Mouse (Mus musculus) CH12.LX (cell line): Measurements from ENCODE around the gene Tmem266. TPM values are rescaled to one million over a fixed set of nuclear protein-coding genes. Genes with fewer than 3 reads are reported as not detected.

Experiments used
- DNase-seq: peaks from one replicate; pipeline ENCODE4 v3.0.0-alpha.2; 2013; ENCODE audit errors: extremely low read depth
- H3K27ac ChIP-seq: 2 replicates; pipeline ENCODE4 v1.5.1; 2012; ENCODE audit warnings: low read depth, mild to moderate bottlenecking, control low read depth, moderate library complexity; ENCODE audit not compliant: insufficient read depth
- H3K27me3 ChIP-seq: replicated peaks from 2 replicates; pipeline ENCODE3; 2012; ENCODE audit warnings: inconsistent platforms
- H3K36me3 ChIP-seq, 2 experiments: replicated peaks in 1 of 2; 2 replicates each; pipeline versions ENCODE3 to v1.6.1; 2012; ENCODE audit warnings: inconsistent platforms in 1 of 2, low read length in 1 of 2, mild to moderate bottlenecking in 1 of 2, mixed read lengths in 1 of 2, moderate library complexity in 1 of 2; ENCODE audit not compliant: control insufficient read depth in 1 of 2, insufficient read depth in 1 of 2
- H3K4me1 ChIP-seq, 2 experiments: 2 replicates each; pipeline ENCODE4 v1.6.1; 2012; ENCODE audit warnings: inconsistent platforms in 1 of 2, moderate library complexity in 1 of 2; ENCODE audit not compliant: insufficient read depth in 2 of 2, control insufficient read depth in 1 of 2
- H3K4me2 ChIP-seq: 2 replicates; pipeline ENCODE4 v1.6.1; 2012; ENCODE audit warnings: low read depth, mild to moderate bottlenecking, control low read depth; ENCODE audit not compliant: poor library complexity, insufficient read depth, severe bottlenecking
- H3K4me3 ChIP-seq, 3 experiments: fragments of 150-350 bp in 1 of 3; sonication (generic) in 1 of 3; replicated peaks in 1 of 3; 2 replicates each; pipeline versions ENCODE3 to v1.5.1; 2011 to 2012; ENCODE audit warnings: low read depth in 2 of 3, low read length in 2 of 3, mild to moderate bottlenecking in 2 of 3, moderate library complexity in 2 of 3, control low read depth in 1 of 3, improper control_type of control experiment in 1 of 3, inconsistent platforms in 1 of 3, mixed read lengths in 1 of 3; ENCODE audit not compliant: poor library complexity in 1 of 3
- H3K79me2 ChIP-seq: replicated peaks from 2 replicates; pipeline ENCODE4 v1.6.1; 2012; ENCODE audit warnings: mild to moderate bottlenecking, moderate library complexity; ENCODE audit not compliant: control insufficient read depth, poor library complexity, insufficient read depth, severe bottlenecking; ENCODE audit errors: extremely low read depth
- H3K9ac ChIP-seq: 2 replicates; pipeline ENCODE4 v1.6.1; 2012; ENCODE audit warnings: low read depth, mild to moderate bottlenecking, control low read depth, moderate library complexity; ENCODE audit not compliant: insufficient read depth
- H3K9me3 ChIP-seq: replicated peaks from 2 replicates; pipeline ENCODE3; 2012; ENCODE audit warnings: low read length, inconsistent platforms, mixed read lengths
- BHLHE40 ChIP-seq: IDR thresholded peaks from 2 replicates; pipeline ENCODE4 v1.6.1; 2011; ENCODE audit warnings: mild to moderate bottlenecking, low read depth, low read length, improper control_type of control experiment
- CHD1 ChIP-seq: IDR thresholded peaks from 2 replicates; pipeline ENCODE4 v1.6.1; 2012; ENCODE audit warnings: low read depth, low read length, improper control_type of control experiment, inconsistent platforms
- CHD2 ChIP-seq: IDR thresholded peaks from 2 replicates; pipeline ENCODE4 v1.6.1; 2011; ENCODE audit warnings: low read length, improper control_type of control experiment
- CTCF ChIP-seq, 2 experiments: IDR thresholded peaks in 1 of 2; conservative IDR thresholded peaks in 1 of 2; 2 replicates each; pipeline ENCODE4 v1.5.1; 2011 to 2012; ENCODE audit warnings: low read depth in 2 of 2, low read length in 2 of 2, improper control_type of control experiment in 1 of 2, inconsistent platforms in 1 of 2, mild to moderate bottlenecking in 1 of 2, moderate library complexity in 1 of 2
- E2F4 ChIP-seq: IDR thresholded peaks from 2 replicates; pipeline ENCODE4 v1.6.1; 2011; ENCODE audit warnings: low read depth, low read length, improper control_type of control experiment; ENCODE audit not compliant: insufficient replicate concordance
- ELF1 ChIP-seq: IDR thresholded peaks from 2 replicates; pipeline ENCODE4 v1.6.1; 2014; ENCODE audit warnings: low read depth, mild to moderate bottlenecking, inconsistent platforms, low read length, improper control_type of control experiment
- GABPA ChIP-seq: IDR thresholded peaks from 2 replicates; pipeline ENCODE4 v1.6.1; 2012; ENCODE audit warnings: low read depth, low read length, improper control_type of control experiment, inconsistent platforms; ENCODE audit not compliant: insufficient replicate concordance
- HCFC1 ChIP-seq: IDR thresholded peaks from 2 replicates; pipeline ENCODE4 v1.6.1; 2012; ENCODE audit warnings: low read depth, mild to moderate bottlenecking, inconsistent platforms, low read length, improper control_type of control experiment
- IRF4 ChIP-seq: IDR thresholded peaks from 2 replicates; pipeline ENCODE4 v1.6.1; 2014; ENCODE audit warnings: low read depth, mild to moderate bottlenecking, inconsistent platforms, low read length, improper control_type of control experiment
- JUND ChIP-seq: conservative IDR thresholded peaks from 2 replicates; pipeline ENCODE4 v1.6.1; 2011; ENCODE audit warnings: low read depth, low read length, improper control_type of control experiment
- KAT2A ChIP-seq: IDR thresholded peaks from 2 replicates; pipeline ENCODE4 v1.6.1; 2012; ENCODE audit warnings: low read length, improper control_type of control experiment, inconsistent platforms; ENCODE audit not compliant: insufficient replicate concordance
- MAFK ChIP-seq: IDR thresholded peaks from 2 replicates; pipeline ENCODE4 v1.6.1; 2011; ENCODE audit warnings: low read length, improper control_type of control experiment; ENCODE audit not compliant: insufficient replicate concordance
- MAX ChIP-seq: IDR thresholded peaks from 2 replicates; pipeline ENCODE4 v1.6.1; 2011; ENCODE audit warnings: low read length, improper control_type of control experiment
- MAZ ChIP-seq: IDR thresholded peaks from 2 replicates; pipeline ENCODE4 v1.6.1; 2012; ENCODE audit warnings: low read depth, mild to moderate bottlenecking, inconsistent platforms, low read length, improper control_type of control experiment, moderate library complexity
- MEF2A ChIP-seq: IDR thresholded peaks from 2 replicates; pipeline ENCODE4 v1.6.1; 2014; ENCODE audit warnings: low read depth, mild to moderate bottlenecking, inconsistent platforms, low read length, improper control_type of control experiment, borderline replicate concordance
- MYC ChIP-seq: IDR thresholded peaks from 2 replicates; pipeline ENCODE4 v1.6.1; 2011; ENCODE audit warnings: low read depth, mild to moderate bottlenecking, improper control_type of control experiment, low read length
- NRF1 ChIP-seq: IDR thresholded peaks from 2 replicates; pipeline ENCODE4 v1.6.1; 2014; ENCODE audit warnings: low read depth, mild to moderate bottlenecking, inconsistent platforms, low read length, improper control_type of control experiment, moderate library complexity
- POLR2A ChIP-seq: IDR thresholded peaks from 2 replicates; pipeline ENCODE4 v1.6.1; 2011; ENCODE audit warnings: low read depth, mild to moderate bottlenecking, improper control_type of control experiment, low read length
- RCOR1 ChIP-seq: conservative IDR thresholded peaks from 2 replicates; pipeline ENCODE4 v1.6.1; 2012; ENCODE audit warnings: low read depth, mild to moderate bottlenecking, inconsistent platforms, low read length, improper control_type of control experiment
- SMC3 ChIP-seq: IDR thresholded peaks from 2 replicates; pipeline ENCODE4 v1.6.1; 2011; ENCODE audit warnings: low read depth, low read length, improper control_type of control experiment
- TBP ChIP-seq: conservative IDR thresholded peaks from 2 replicates; pipeline ENCODE4 v1.6.1; 2011; ENCODE audit warnings: low read depth, low read length, improper control_type of control experiment
- TCF12 ChIP-seq: IDR thresholded peaks from 2 replicates; pipeline ENCODE4 v1.6.1; 2014; ENCODE audit warnings: low read depth, mild to moderate bottlenecking, inconsistent platforms, low read length, improper control_type of control experiment
- UBTF ChIP-seq: IDR thresholded peaks from 2 replicates; pipeline ENCODE4 v1.6.1; 2012; ENCODE audit warnings: low read depth, mild to moderate bottlenecking, inconsistent platforms, low read length, improper control_type of control experiment, moderate library complexity
- ZC3H11A ChIP-seq: IDR thresholded peaks from 2 replicates; pipeline ENCODE4 v1.6.1; 2012; ENCODE audit warnings: low read depth, mild to moderate bottlenecking, inconsistent platforms, low read length, improper control_type of control experiment
- dilution Hi-C: fragments of 300-500 bp; cut with MboI; formaldehyde crosslinking; loops from 2 replicates; pipeline ENCODE4 v1.14.3; 2020; ENCODE audit warnings: low sequenced_read_pairs; ENCODE audit not compliant: extremely low pct_unique_long_range_greater_than_20kb, extremely low pct_ligation_motif_present
- in situ Hi-C: fragments of 300-500 bp; cut with MboI; formaldehyde crosslinking; loops from 3 replicates; pipeline ENCODE4 v1.14.3; 2019; ENCODE audit warnings: low sequenced_read_pairs, low pct_ligation_motif_present, low pct_unique_long_range_greater_than_20kb, mixed read lengths
- polyA plus RNA-seq: library from polyadenylated mRNA; unstranded; fragments of >175 nt; gene quantifications from 2 replicates; pipeline ENCODE4 v1.2.1, GENCODE M21; 2012; ENCODE audit warnings: low read depth; ENCODE audit not compliant: insufficient read length
- total RNA-seq, 2 experiments: library from RNA; depleted of rRNA; stranded (reverse); fragments of 300-350 nt in 1 of 2; fragments of >200 nt in 1 of 2; gene quantifications; 2 replicates each; pipeline ENCODE4 v1.2.3; 2012 to 2014

Gene Tmem266
- total and polyA plus RNA-seq, 3 experiments = not detected

DNA sequence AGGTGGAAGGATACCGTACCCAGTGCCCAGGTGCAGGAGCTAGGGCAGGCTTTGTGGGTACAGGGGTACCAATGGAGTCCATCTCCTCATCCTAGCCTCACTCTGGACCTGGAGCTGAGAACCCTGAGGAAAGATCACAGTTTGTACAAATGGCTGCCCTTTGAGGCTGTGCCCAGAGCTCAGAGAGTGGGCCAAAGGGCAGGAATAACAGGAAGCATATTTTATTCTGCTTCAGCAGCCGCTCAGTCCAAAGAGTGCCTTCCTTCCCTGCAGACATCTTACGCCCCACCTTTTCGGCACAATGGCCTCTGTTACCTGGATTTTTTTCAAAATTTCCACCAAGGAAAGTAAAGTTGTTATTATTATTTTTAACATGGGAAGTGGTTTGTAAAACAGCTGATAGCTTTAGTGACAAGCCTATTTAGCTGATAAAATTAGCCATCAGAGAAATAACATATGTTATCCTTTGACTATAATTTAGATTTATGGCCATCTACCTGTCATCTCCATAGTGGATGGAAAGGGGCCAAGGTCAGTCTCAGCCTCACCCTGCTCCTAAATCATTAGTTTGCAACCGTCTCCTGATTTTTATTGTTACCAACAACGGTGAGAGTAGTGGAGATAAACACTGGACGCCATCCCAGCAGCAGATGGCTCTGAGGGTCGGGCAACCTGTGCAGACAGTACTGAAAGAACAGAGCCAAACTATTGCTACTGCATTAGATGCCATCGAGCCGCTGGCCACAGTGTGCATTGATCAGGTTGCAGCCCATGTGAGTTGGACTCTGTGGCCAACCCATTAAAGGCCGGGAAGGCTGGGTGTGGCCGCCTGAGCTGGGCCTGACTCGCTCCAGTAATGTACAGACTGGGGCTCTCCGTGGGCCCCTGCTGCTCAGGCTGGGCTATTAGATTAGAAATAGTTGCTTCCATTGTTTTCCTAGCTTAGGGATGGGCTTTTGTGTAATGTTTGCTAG lies 97.0 kb downstream of the Tmem266 start:
- Histone ChIP-seq H3K4me3 (no peak overlapping the region), H3K36me3 (no peaks in the 10 kb centered on the region), H3K4me2 (no peak overlapping the region), H3K27me3 (no peaks in the 10 kb centered on the region), H3K9ac (no peak overlapping the region), H3K27ac (no peak overlapping the region), H3K79me2 (no peaks in the 10 kb centered on the region), H3K9me3 (no peaks in the 10 kb centered on the region), H3K4me1 (peaks cover 0 to under 1% of the 10 kb centered on the region in 2 experiments; a peak in 1 of 4 replicates)
- dilution Hi-C loops = no loop called here
- TF ChIP-seq HCFC1 = no peak
- TF ChIP-seq GABPA = no peak
- no peak for TF ChIP-seq RCOR1
- no peak for TF ChIP-seq TCF12
- TF ChIP-seq CTCF (conservative IDR thresholded peaks at IDR 0.05 in 1 of 2, IDR thresholded peaks at IDR 0.05 in 1 of 2; ENCODE audit: low read depth in 2 of 2, low read length in 2 of 2) = no peak
- no peak for TF ChIP-seq MYC
- no peak for TF ChIP-seq CHD1
- TF ChIP-seq NRF1 = no peak
- TF ChIP-seq JUND = no peak
- TF ChIP-seq E2F4 = no peak
- TF ChIP-seq POLR2A = no peak
- no peak for TF ChIP-seq MEF2A
- TF ChIP-seq UBTF = no peak
- no peak for TF ChIP-seq BHLHE40
- TF ChIP-seq KAT2A = no peak
- in situ Hi-C loops = no loop called here
- no peak for DNase-seq

DNA sequence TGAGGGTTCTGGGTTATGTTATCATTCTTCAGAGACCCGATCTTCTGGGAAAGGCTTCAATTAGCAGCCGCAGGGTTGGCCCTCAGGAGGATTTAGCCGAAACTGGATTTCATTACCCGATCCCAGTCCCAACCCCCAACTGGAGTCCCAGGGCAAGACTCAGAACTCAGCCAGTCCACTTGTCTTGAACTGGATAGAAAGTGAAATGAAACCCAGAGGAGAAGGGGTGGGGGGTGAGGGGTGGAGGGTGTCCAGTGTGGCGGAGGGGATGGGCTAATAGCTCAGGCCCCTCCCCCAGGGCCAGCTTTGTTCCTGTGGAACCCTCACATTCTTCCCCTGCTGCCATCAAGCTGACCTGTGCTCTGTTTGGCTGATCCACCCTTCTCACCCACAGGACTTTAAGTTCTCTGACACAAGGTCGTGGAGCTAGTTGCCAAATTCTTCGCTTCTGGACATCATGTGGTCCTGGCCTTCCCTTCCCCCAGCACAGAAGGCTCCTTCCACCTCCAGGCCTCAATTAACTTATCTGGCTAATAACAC lies 98.6 kb downstream of the Tmem266 start:
- H3K36me3 ChIP-seq = no peaks in the 10 kb centered on the region
- H3K27me3 ChIP-seq = no peaks in the 10 kb centered on the region
- H3K4me1 ChIP-seq = peaks cover 0 to 5% of the 10 kb centered on the region in 2 experiments; a peak in 1 of 4 replicates
- dilution Hi-C loops (no loop called here), in situ Hi-C loops (loop anchor here (25.0 kb wide), 1 partner anchor 487 kb away; no protein-coding TSS in a partner anchor)
- DNase-seq = no peak
- H3K79me2 ChIP-seq = no peaks in the 10 kb centered on the region
- H3K4me2 ChIP-seq = no peak overlapping the region
- no peaks in the 10 kb centered on the region for H3K9me3 ChIP-seq
- no peak overlapping the region for H3K27ac ChIP-seq
- TF ChIP-seq ELF1 (no peak), ZC3H11A (no peak), NRF1 (no peak), IRF4 (no peak), CTCF (conservative IDR thresholded peaks at IDR 0.05 in 1 of 2, IDR thresholded peaks at IDR 0.05 in 1 of 2; ENCODE audit: low read depth in 2 of 2, low read length in 2 of 2) (no peak), POLR2A (no peak), SMC3 (no peak), KAT2A (no peak), MAFK (no peak), BHLHE40 (no peak), MAZ (no peak), MAX (no peak), TBP (no peak), GABPA (no peak), JUND (no peak), CHD2 (no peak)
- H3K9ac ChIP-seq = no peak overlapping the region
- no peak overlapping the region for H3K4me3 ChIP-seq
